Mouse (Mus musculus) adrenal gland, postnatal 36 days (tissue): ENCODE measurements around the gene Cd52. TPM values are rescaled to one million over a fixed set of nuclear protein-coding genes. Genes with fewer than 3 reads are reported as not detected.

Source experiments
- DNase-seq, 2 experiments: peaks; one replicate each; pipeline ENCODE4 v3.0.0; 2021; ENCODE audit warnings: mixed read lengths in 1 of 2
- total RNA-seq, 2 experiments: library from RNA; stranded (reverse); gene quantifications; 2 replicates each; pipeline ENCODE4 v1.2.3; 2021

The Cd52 gene
- total RNA-seq, 2 experiments from 2014 or later = 10.9 to 12.0 TPM

- no peak for DNase-seq
Measured at GRCm38 (mm10) chr4:134119644-134120043, 24.8 kb upstream of the Cd52 start.

GRCm38 (mm10) chr4:134119042-134119441, 24.2 kb upstream of the Cd52 start:
- DNase-seq = no peak

- no peak for DNase-seq
Measured at GRCm38 (mm10) chr4:134118126-134118800, 23.4 kb upstream of the Cd52 start.

GRCm38 (mm10) chr4:134117012-134117411, 22.1 kb upstream of the Cd52 start:
- no peak for DNase-seq

GRCm38 (mm10) chr4:134116501-134116900, 21.6 kb upstream of the Cd52 start:
- no peak for DNase-seq

GRCm38 (mm10) chr4:134115215-134116144, 20.6 kb upstream of the Cd52 start:
- no peak for DNase-seq

GRCm38 (mm10) chr4:134114038-134114437, 19.2 kb upstream of the Cd52 start:
- DNase-seq = no peak

- DNase-seq = no peak
Measured at GRCm38 (mm10) chr4:134113356-134113994, 18.6 kb upstream of the Cd52 start.

GRCm38 (mm10) chr4:134112403-134112802, 17.5 kb upstream of the Cd52 start:
- DNase-seq = no peak

- DNase-seq = no peak
Measured at GRCm38 (mm10) chr4:134110653-134111052, 15.8 kb upstream of the Cd52 start.

GRCm38 (mm10) chr4:134108196-134108595, 13.3 kb upstream of the Cd52 start:
- no peak for DNase-seq

- DNase-seq = no peak
Measured at GRCm38 (mm10) chr4:134107730-134108129, 12.8 kb upstream of the Cd52 start.

- DNase-seq = no peak
Measured at GRCm38 (mm10) chr4:134106105-134106504, 11.2 kb upstream of the Cd52 start.

GRCm38 (mm10) chr4:134102742-134103119, 7.8 kb upstream of the Cd52 start:
- DNase-seq = no peak

- DNase-seq = peak; percentile 91 to 92
Measured at GRCm38 (mm10) chr4:134101979-134102741, 7.3 kb upstream of the Cd52 start, which contains the start of gene Ubxn11. Gene Ubxn11, plus strand, starts transcription at chr4:134102570.

- DNase-seq = no peak
Measured at GRCm38 (mm10) chr4:134100245-134100644, 5.4 kb upstream of the Cd52 start.

- DNase-seq = peak in 1 of 2 experiments; percentile 53
Measured at GRCm38 (mm10) chr4:134098628-134099027, 3.7 kb upstream of the Cd52 start.

GRCm38 (mm10) chr4:134097015-134097608, 2.2 kb upstream of the Cd52 start:
- no peak for DNase-seq

- DNase-seq = no peak
Measured at GRCm38 (mm10) chr4:134096120-134096519, 1.2 kb upstream of the Cd52 start.

GRCm38 (mm10) chr4:134094004-134094564, 798 bp downstream of the Cd52 start:
- no peak for DNase-seq
